Mouse (Mus musculus): ENCODE measurements around the gene Csta1. TPM values are rescaled to one million over a fixed set of nuclear protein-coding genes. Genes with fewer than 3 reads are reported as not detected.

Csta1 gene
- total RNA-seq, 2 experiments from 2014 or later = not detected

GRCm38 (mm10) chr16:36071450-36072379 is 59.3 kb downstream of the Csta1 start, which contains the start of the genes Fam162a and Ccdc58:
Gene Fam162a, minus strand, starts transcription at chr16:36071594.
Gene Ccdc58, plus strand, starts transcription at chr16:36071685.
- intact Hi-C loops (cut with DNase I; ENCODE audit: low total_unique reads) = no loop called here
- DNase-seq = peak; percentile 94

GRCm38 (mm10) chr16:36071071-36071449 is 60.0 kb downstream of the Csta1 start:
- intact Hi-C loops (cut with DNase I; ENCODE audit: low total_unique reads) = no loop called here

More at GRCm38 (mm10) chr16:36071071-36071449, 60.0 kb downstream of the Csta1 start:
- DNase-seq = no peak

Other genes with a start within 250 kb of the Csta1 start
- 1 to 10 TPM; 5.2 to 5.5 TPM for gene Parp9, start 192.8 kb downstream of the Csta1 start, total RNA-seq (2021)
- gene Dtx3l, start 192.1 kb downstream of the Csta1 start, total RNA-seq (2021) = 1 to 10 TPM; 4.5 to 4.9 TPM
- gene Kpna1, start 152.5 kb downstream of the Csta1 start, total RNA-seq (2021) = 100 to 1,000 TPM in 1 of 2 experiments, 10 to 100 TPM in 1; 96.7 to 118 TPM
- 1 to 10 TPM; 2.1 to 2.3 TPM for gene Wdr5b, start 90.1 kb downstream of the Csta1 start, total RNA-seq (2021)
- 100 to 1,000 TPM; 133 TPM for gene Fam162a, start 59.6 kb downstream of the Csta1 start, total RNA-seq (2021)
- gene Ccdc58, start 59.6 kb downstream of the Csta1 start, total RNA-seq (2021) = 10 to 100 TPM; 30.7 to 31.3 TPM
- gene Stfa2l1, start 25.6 kb upstream of the Csta1 start, total RNA-seq (2021) = not detected
- not detected for gene Gm5483, start 53.0 kb upstream of the Csta1 start, total RNA-seq (2021)
- not detected for gene Gm5416, start 79.2 kb upstream of the Csta1 start, total RNA-seq (2021)
- not detected for gene 2010005H15Rik, start 90.2 kb upstream of the Csta1 start, total RNA-seq (2021)
- gene Stfa1, start 145.7 kb upstream of the Csta1 start, total RNA-seq (2021) = not detected
- not detected for gene BC117090, start 203.1 kb upstream of the Csta1 start, total RNA-seq (2021)
- not detected for gene BC100530, start 236.5 kb upstream of the Csta1 start, total RNA-seq (2021)